8 mouse cellular contexts compared by ENCODE assay signal in the genomic region with DNA sequence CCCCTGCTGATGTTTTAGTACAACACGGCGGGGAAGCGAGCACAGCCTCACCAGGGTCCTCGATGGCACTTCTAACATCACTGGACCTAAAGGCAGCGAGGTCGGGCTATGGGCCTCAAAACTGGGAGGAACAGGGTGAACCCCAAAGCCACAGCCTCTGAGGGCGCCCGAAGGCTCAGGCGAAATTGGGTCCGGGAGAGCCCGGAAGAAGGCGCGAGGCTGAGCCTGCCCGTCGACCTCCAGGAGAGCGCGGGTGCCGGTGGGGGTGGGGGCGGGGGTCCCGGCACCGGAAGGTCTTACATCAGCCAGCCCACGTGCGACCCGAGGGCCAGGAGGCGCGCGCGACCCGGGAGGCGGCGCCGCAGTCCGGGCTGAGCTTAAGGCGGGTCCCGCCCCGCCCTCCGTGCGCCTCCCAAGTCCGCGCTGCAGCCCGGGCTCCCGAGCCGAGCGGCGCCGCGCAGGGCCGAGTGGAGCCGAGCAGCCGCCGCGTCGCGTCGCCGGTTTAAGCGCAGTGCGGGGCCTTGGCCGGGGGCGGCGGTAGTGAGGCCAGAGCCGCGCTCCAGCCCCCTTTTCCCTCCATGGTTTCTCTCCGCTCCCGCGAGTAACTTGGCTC. TPM values are rescaled to one million over a fixed set of nuclear protein-coding genes. Genes with fewer than 3 reads are reported as not detected.
DNase-seq lines count a peak whose midpoint lies in the region; ATAC-seq and TF ChIP-seq lines count a peak whose summit lies in the region.

TSS of gene Anp32b (plus strand) at position 384 of the 613 bp plus-strand sequence.

- peak within 1 kb of the TSS; percentile 97 for H3K9ac ChIP-seq in heart, embryonic 15.5 days
- peak within 1 kb of the TSS; percentile 100 for H3K9ac ChIP-seq in liver, embryonic 14.5 days (replicated peaks)
- peak within 1 kb of the TSS; percentile 99 for H3K9ac ChIP-seq in neural tube, embryonic 11.5 days (ENCODE audit: low read length)
- H3K9ac ChIP-seq in stomach, postnatal 0 days (ENCODE audit: low read length) = peak within 1 kb of the TSS; percentile 96

- peak within 1 kb of the TSS; percentile 90 for H3K27ac ChIP-seq in brown adipose tissue, adult 24 weeks (replicated peaks; ENCODE audit: low read depth, low read length)
- H3K27ac ChIP-seq in heart, embryonic 15.5 days = peak within 1 kb of the TSS; percentile 99
- peak within 1 kb of the TSS; percentile 90 for H3K27ac ChIP-seq in liver, embryonic 14.5 days
- peak within 1 kb of the TSS; percentile 98 for H3K27ac ChIP-seq in neural tube, embryonic 11.5 days (ENCODE audit: low read depth, low read length)
- peak within 1 kb of the TSS; percentile 99 for H3K27ac ChIP-seq in stomach, postnatal 0 days (replicated peaks)

- no peaks in the 10 kb centered on the region for H3K36me3 ChIP-seq in heart, embryonic 15.5 days
- peaks cover 20% of the 10 kb centered on the region for H3K36me3 ChIP-seq in liver, embryonic 14.5 days (replicated peaks; ENCODE audit: control insufficient read depth, insufficient read depth, low read depth)
- H3K36me3 ChIP-seq in neural tube, embryonic 11.5 days (ENCODE audit: control insufficient read depth, insufficient read depth, low read length) = no peaks in the 10 kb centered on the region
- no peaks in the 10 kb centered on the region for H3K36me3 ChIP-seq in stomach, postnatal 0 days (ENCODE audit: control insufficient read depth, insufficient read depth, low read length)

- H3K27me3 ChIP-seq in heart, embryonic 15.5 days = no peaks in the 10 kb centered on the region
- H3K27me3 ChIP-seq in liver, embryonic 14.5 days (ENCODE audit: control insufficient read depth, insufficient read depth, low read length) = no peaks in the 10 kb centered on the region
- H3K27me3 ChIP-seq in neural tube, embryonic 11.5 days (ENCODE audit: control insufficient read depth, insufficient read depth, low read length) = no peaks in the 10 kb centered on the region
- no peaks in the 10 kb centered on the region for H3K27me3 ChIP-seq in stomach, postnatal 0 days (ENCODE audit: control insufficient read depth, insufficient read depth, low read length)

- peaks cover 7% of the 10 kb centered on the region for H3K4me1 ChIP-seq in brown adipose tissue, adult 24 weeks (ENCODE audit: control insufficient read depth, insufficient read depth, insufficient read length, low read length)
- H3K4me1 ChIP-seq in heart, embryonic 15.5 days (replicated peaks) = peaks cover 48% of the 10 kb centered on the region
- peaks cover 61 to 62% of the 10 kb centered on the region in 2 experiments for H3K4me1 ChIP-seq in liver, embryonic 14.5 days (replicated peaks; ENCODE audit: control insufficient read depth in 2 of 2, insufficient read depth in 2 of 2, low read length in 1 of 2)
- H3K4me1 ChIP-seq in neural tube, embryonic 11.5 days (ENCODE audit: control insufficient read depth, insufficient read depth, low read length) = peaks cover 18% of the 10 kb centered on the region
- peaks cover 5% of the 10 kb centered on the region for H3K4me1 ChIP-seq in stomach, postnatal 0 days (replicated peaks; ENCODE audit: control insufficient read depth, insufficient read depth)

- TF ChIP-seq CTCF in liver, embryonic 14.5 days (IDR thresholded peaks at IDR 0.05; ENCODE audit: low read depth) = peak; percentile 72
- peak; percentile 71 for TF ChIP-seq CTCF in stomach, postnatal 0 days (IDR thresholded peaks at IDR 0.05; ENCODE audit: low read depth)

- H3K4me2 ChIP-seq in heart, embryonic 15.5 days = peak within 1 kb of the TSS; percentile 96
- peak within 1 kb of the TSS; percentile 99 for H3K4me2 ChIP-seq in liver, embryonic 14.5 days (ENCODE audit: low read depth)
- peak within 1 kb of the TSS; percentile 80 for H3K4me2 ChIP-seq in neural tube, embryonic 11.5 days (ENCODE audit: low read depth)
- H3K4me2 ChIP-seq in stomach, postnatal 0 days (replicated peaks; ENCODE audit: low read depth) = peak within 1 kb of the TSS; percentile 77

- H3K4me3 ChIP-seq in brown adipose tissue, adult 24 weeks (ENCODE audit: insufficient read depth, low read depth, low read length) = peak within 1 kb of the TSS; percentile 98
- H3K4me3 ChIP-seq in heart, embryonic 15.5 days = peak within 1 kb of the TSS; percentile 87
- H3K4me3 ChIP-seq in liver, embryonic 14.5 days (ENCODE audit: insufficient read depth in 1 of 2, low read depth in 2 of 2, low read length in 2 of 2) = peak within 1 kb of the TSS; percentile 95 to 99
- H3K4me3 ChIP-seq in neural tube, embryonic 11.5 days (ENCODE audit: low read depth, low read length) = peak within 1 kb of the TSS; percentile 92
- peak within 1 kb of the TSS; percentile 91 for H3K4me3 ChIP-seq in stomach, postnatal 0 days (ENCODE audit: low read depth, low read length)

- WGBS in heart, embryonic 15.5 days = under 1% methylated on average over 49 of the region's 66 CpGs
- under 1% methylated on average over 41 of the region's 66 CpGs for WGBS in liver, embryonic 14.5 days (ENCODE audit: insufficient replicate concordance)
- WGBS in neural tube, embryonic 11.5 days = under 1% methylated on average over 31 of the region's 66 CpGs
- under 1% methylated on average over 47 of the region's 66 CpGs for WGBS in stomach, postnatal 0 days

- peak; percentile 92 for ATAC-seq in heart, embryonic 15.5 days (replicated peaks; ENCODE audit: insufficient number of reproducible peaks, insufficient read depth, low FRiP score, low read depth)
- peak; percentile 86 for ATAC-seq in liver, embryonic 14.5 days (ENCODE audit: insufficient read depth)
- peak; percentile 91 for ATAC-seq in neural tube, embryonic 11.5 days (ENCODE audit: insufficient read depth, low FRiP score, low TSS enrichment)
- peak; percentile 95 for ATAC-seq in stomach, postnatal 0 days (ENCODE audit: low FRiP score, low TSS enrichment)

- peak; percentile 95 for DNase-seq in CD4-positive, CD25-positive, alpha-beta regulatory T cell, adult 2 months (ENCODE audit: low read depth, low spot score)
- DNase-seq in fibroblast of lung, adult 2 months (ENCODE audit: low read depth) = peak; percentile 60
- DNase-seq in kidney, postnatal 25 days = peak; percentile 91 to 95
- peak; percentile 87 to 88 (median 87) for DNase-seq in liver, embryonic 14.5 days (ENCODE audit: low read depth in 3 of 3, low spot score in 3 of 3)
- DNase-seq in neural tube, embryonic 11.5 days (ENCODE audit: low spot score) = peak; percentile 97
- DNase-seq in stomach, postnatal 0 days (ENCODE audit: low spot score) = peak; percentile 94

- 0 out of 2 replicates have a peak, but pooled peaks have one; percentile 31 for TF ChIP-seq EP300 in liver, embryonic 14.5 days (IDR thresholded peaks at IDR 0.05; ENCODE audit: low read depth)
- no peak for TF ChIP-seq EP300 in stomach, postnatal 0 days (optimal IDR thresholded peaks at IDR 0.05)

- no peaks in the 10 kb centered on the region for H3K9me3 ChIP-seq in heart, embryonic 15.5 days (replicated peaks)
- no peaks in the 10 kb centered on the region for H3K9me3 ChIP-seq in liver, embryonic 14.5 days (ENCODE audit: control insufficient read depth, low read length)
- H3K9me3 ChIP-seq in neural tube, embryonic 11.5 days (ENCODE audit: control insufficient read depth, low read length) = no peaks in the 10 kb centered on the region
- no peaks in the 10 kb centered on the region for H3K9me3 ChIP-seq in stomach, postnatal 0 days (ENCODE audit: control insufficient read depth, low read length)

RNA-seq across cellular contexts. Expression of gene Anp32b, which starts in this region (rescaled TPM):
- 89.7 and 90.5 TPM in 2 replicates for polyA plus RNA-seq in brown adipose tissue, adult 24 weeks (2012; ENCODE audit: insufficient read depth, insufficient read length, missing spikeins)
- 140 and 162 TPM in 2 replicates for polyA plus RNA-seq in heart, embryonic 15.5 days (2015; fragmentation: Nextera tagmentation; extraction: Ambion mirVana)
- polyA plus RNA-seq in liver, embryonic 14.5 days (2012; rRNA removed) = 60.1 and 171 TPM in 2 replicates
- polyA plus RNA-seq in liver, embryonic 14.5 days (2014; fragmentation: Nextera tagmentation; extraction: Ambion mirVana) = 351 and 427 TPM in 2 replicates
- 261 and 271 TPM in 2 replicates for polyA plus RNA-seq in neural tube, embryonic 11.5 days (2014; fragmentation: Nextera tagmentation; extraction: Ambion mirVana)
- 88.7 and 97.1 TPM in 2 replicates for polyA plus RNA-seq in stomach, postnatal 0 days (2015; fragmentation: Nextera tagmentation; extraction: Ambion mirVana)

Comparison
In these comparisons a context has a peak if more than half of its experiments do, and no peak if none do; other contexts are left out.
1. Peak in every context shown above with its lines: DNase-seq, ATAC-seq, H3K4me3 ChIP-seq and H3K27ac ChIP-seq.